Mouse (Mus musculus): ENCODE data around the gene Dnaaf1. TPM values are rescaled to one million over a fixed set of nuclear protein-coding genes. Genes with fewer than 3 reads are reported as not detected.

The Dnaaf1 gene
- total and polyA plus RNA-seq, 3 experiments = 0.19 to 0.54 TPM; not detected in 1

DNA sequence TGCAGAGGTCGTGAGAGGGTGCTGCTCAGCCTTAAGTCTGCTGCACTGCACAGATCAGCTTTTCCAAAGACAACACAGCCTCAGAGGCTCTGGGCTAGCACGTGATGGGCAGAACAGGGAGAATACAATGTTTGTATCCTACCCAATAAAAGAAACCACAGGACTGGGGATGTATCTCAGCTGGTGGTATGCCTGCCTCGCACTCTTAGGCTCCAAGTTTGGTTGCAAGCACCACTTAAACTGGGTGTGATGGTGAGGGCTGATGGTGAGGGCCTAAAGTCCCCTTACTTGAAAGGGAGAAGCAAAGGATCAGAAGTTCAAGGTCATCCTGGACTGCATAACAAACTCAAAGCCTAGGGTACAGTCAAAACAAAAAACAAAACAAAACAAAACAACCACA, 30.4 kb upstream of the Dnaaf1 start:
- Histone ChIP-seq H3K4me3 (ENCODE audit: control insufficient read depth in 1 of 2, insufficient read depth in 1 of 2, low read depth in 2 of 2, low read length in 2 of 2) (no peak overlapping the region), H3K36me3 (ENCODE audit: control insufficient read depth in 1 of 2, insufficient read depth in 2 of 2, low read length in 2 of 2) (peaks cover 0 to 18% of the 10 kb centered on the region in 2 experiments; a peak in 2 of 4 replicates), H3K9me3 (replicated peaks; ENCODE audit: insufficient read depth, low read length) (no peaks in the 10 kb centered on the region), H3K4me1 (ENCODE audit: control insufficient read depth in 1 of 2, insufficient read depth in 2 of 2, low read length in 2 of 2) (no peaks in the 10 kb centered on the region), H3K9ac (ENCODE audit: control insufficient read depth, low read depth, low read length, poor library complexity, severe bottlenecking) (no peak overlapping the region), H3K27ac (ENCODE audit: control insufficient read depth, low read depth, low read length) (no peak overlapping the region), H3K79me2 (ENCODE audit: control insufficient read depth, insufficient read depth, low read length, poor library complexity) (peaks cover 6% of the 10 kb centered on the region), H3K27me3 (ENCODE audit: control insufficient read depth in 1 of 2, insufficient read depth in 2 of 2, low read length in 2 of 2) (no peaks in the 10 kb centered on the region)
- TF ChIP-seq CHD2 (IDR thresholded peaks at IDR 0.05; ENCODE audit: low read length) (no peak), MAX (IDR thresholded peaks at IDR 0.05; ENCODE audit: low read length) (no peak), NRF1 (IDR thresholded peaks at IDR 0.05; ENCODE audit: insufficient read depth, low read depth, low read length, poor library complexity, severe bottlenecking) (no peak), BHLHE40 (IDR thresholded peaks at IDR 0.05; ENCODE audit: borderline replicate concordance, low read depth, low read length) (no peak), MYB (IDR thresholded peaks at IDR 0.05; ENCODE audit: low read depth, low read length) (no peak), POLR2AphosphoS2 (IDR thresholded peaks at IDR 0.05; ENCODE audit: low read length) (no peak), GABPA (IDR thresholded peaks at IDR 0.05; ENCODE audit: low read depth, low read length) (no peak), ZMIZ1 (IDR thresholded peaks at IDR 0.05; ENCODE audit: low read depth, low read length) (no peak), MEF2A (IDR thresholded peaks at IDR 0.05; ENCODE audit: extremely low read depth, insufficient replicate concordance, low read depth, low read length, poor library complexity, severe bottlenecking) (no peak), ZC3H11A (IDR thresholded peaks at IDR 0.05; ENCODE audit: low read depth, low read length) (no peak), MXI1 (IDR thresholded peaks at IDR 0.05; ENCODE audit: low read depth, low read length) (no peak), ZKSCAN1 (IDR thresholded peaks at IDR 0.05; ENCODE audit: low read depth, low read length) (no peak), ZNF384 (IDR thresholded peaks at IDR 0.05; ENCODE audit: low read depth, low read length) (no peak), TAL1 (IDR thresholded peaks at IDR 0.05; ENCODE audit: low read length) (no peak), NELFE (IDR thresholded peaks at IDR 0.05; ENCODE audit: low read depth, low read length) (no peak), HCFC1 (IDR thresholded peaks at IDR 0.05; ENCODE audit: low read depth, low read length) (no peak)
- no peak for DNase-seq (ENCODE audit: low read depth, low spot score)

DNA sequence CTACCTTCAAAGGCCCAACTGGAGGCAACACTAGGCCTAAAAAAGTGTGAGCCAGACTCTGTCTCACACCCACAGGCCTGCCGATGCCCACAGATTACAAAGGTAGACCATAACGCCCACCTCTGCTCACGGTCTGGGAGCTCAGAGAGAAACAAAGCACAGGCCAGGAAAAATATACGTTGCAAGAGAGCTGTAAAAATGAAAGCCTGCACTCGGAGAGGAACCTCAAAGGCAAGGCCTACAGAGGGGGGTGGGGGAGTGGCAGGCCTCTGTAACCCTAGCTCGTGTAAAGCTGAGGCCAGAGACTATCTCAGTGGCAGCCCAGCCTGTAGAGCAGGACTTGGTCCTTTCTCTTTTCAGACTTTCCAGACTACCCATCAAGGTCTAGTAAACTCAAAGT, 29.9 kb upstream of the Dnaaf1 start:
- H3K9me3 ChIP-seq (replicated peaks; ENCODE audit: insufficient read depth, low read length) = no peaks in the 10 kb centered on the region
- H3K4me3 ChIP-seq (ENCODE audit: control insufficient read depth in 1 of 2, insufficient read depth in 1 of 2, low read depth in 2 of 2, low read length in 2 of 2) = no peak overlapping the region
- DNase-seq (ENCODE audit: low read depth, low spot score) = no peak
- TF ChIP-seq RAD21 (IDR thresholded peaks at IDR 0.05; ENCODE audit: low read depth, low read length) = no peak
- TF ChIP-seq TAL1 (IDR thresholded peaks at IDR 0.05; ENCODE audit: low read length) = no peak
- TF ChIP-seq USF1 (IDR thresholded peaks at IDR 0.05; ENCODE audit: low read depth, low read length) = no peak
- no peak for TF ChIP-seq NELFE (IDR thresholded peaks at IDR 0.05; ENCODE audit: low read depth, low read length)
- TF ChIP-seq TCF12 (IDR thresholded peaks at IDR 0.05; ENCODE audit: low read depth, low read length) = no peak
- TF ChIP-seq MAX (IDR thresholded peaks at IDR 0.05; ENCODE audit: low read length) = no peak
- no peak for TF ChIP-seq NRF1 (IDR thresholded peaks at IDR 0.05; ENCODE audit: insufficient read depth, low read depth, low read length, poor library complexity, severe bottlenecking)
- TF ChIP-seq RCOR1 (IDR thresholded peaks at IDR 0.05; ENCODE audit: low read depth, low read length) = no peak
- no peak for TF ChIP-seq TBP (IDR thresholded peaks at IDR 0.05; ENCODE audit: low read depth, low read length)
- no peak for TF ChIP-seq POLR2A (IDR thresholded peaks at IDR 0.05; ENCODE audit: control insufficient read depth in 1 of 2, insufficient read depth in 1 of 2, low read depth in 1 of 2, low read length in 2 of 2, poor library complexity in 1 of 2)
- no peak for TF ChIP-seq UBTF (IDR thresholded peaks at IDR 0.05; ENCODE audit: borderline replicate concordance, insufficient read depth, low read depth, low read length)
- no peak for TF ChIP-seq MAZ (IDR thresholded peaks at IDR 0.05; ENCODE audit: low read depth, low read length)
- TF ChIP-seq SIN3A (IDR thresholded peaks at IDR 0.05; ENCODE audit: low read length) = no peak
- TF ChIP-seq CHD2 (IDR thresholded peaks at IDR 0.05; ENCODE audit: low read length) = no peak
- no peak for TF ChIP-seq GATA1 (IDR thresholded peaks at IDR 0.05; ENCODE audit: low read depth, low read length)
- no peak for TF ChIP-seq ZC3H11A (IDR thresholded peaks at IDR 0.05; ENCODE audit: low read depth, low read length)
- TF ChIP-seq MXI1 (IDR thresholded peaks at IDR 0.05; ENCODE audit: low read depth, low read length) = no peak
- TF ChIP-seq CHD1 (IDR thresholded peaks at IDR 0.05; ENCODE audit: low read depth, low read length) = no peak
- no peak for TF ChIP-seq BHLHE40 (IDR thresholded peaks at IDR 0.05; ENCODE audit: borderline replicate concordance, low read depth, low read length)
- TF ChIP-seq POLR2AphosphoS2 (IDR thresholded peaks at IDR 0.05; ENCODE audit: low read length) = no peak
- H3K9ac ChIP-seq (ENCODE audit: control insufficient read depth, low read depth, low read length, poor library complexity, severe bottlenecking) = no peak overlapping the region
- no peak overlapping the region for H3K27ac ChIP-seq (ENCODE audit: control insufficient read depth, low read depth, low read length)
- peaks cover 10% of the 10 kb centered on the region for H3K79me2 ChIP-seq (ENCODE audit: control insufficient read depth, insufficient read depth, low read length, poor library complexity)
- no peaks in the 10 kb centered on the region for H3K4me1 ChIP-seq (ENCODE audit: control insufficient read depth in 1 of 2, insufficient read depth in 2 of 2, low read length in 2 of 2)
- peaks cover 0 to 17% of the 10 kb centered on the region in 2 experiments; a peak in 2 of 4 replicates for H3K36me3 ChIP-seq (ENCODE audit: control insufficient read depth in 1 of 2, insufficient read depth in 2 of 2, low read length in 2 of 2)
- H3K27me3 ChIP-seq (ENCODE audit: control insufficient read depth in 1 of 2, insufficient read depth in 2 of 2, low read length in 2 of 2) = no peaks in the 10 kb centered on the region

All from MEL (cell line).